Mouse (Mus musculus): ENCODE results near the gene Gm45213. TPM values are rescaled to one million over a fixed set of nuclear protein-coding genes. Genes with fewer than 3 reads are reported as not detected.
A peak's percentile ranks its signal among the peaks of the same experiment; 100 is the strongest.

The Gm45213 gene
- total RNA-seq, 4 experiments from 2014 or later: not detected

DNA sequence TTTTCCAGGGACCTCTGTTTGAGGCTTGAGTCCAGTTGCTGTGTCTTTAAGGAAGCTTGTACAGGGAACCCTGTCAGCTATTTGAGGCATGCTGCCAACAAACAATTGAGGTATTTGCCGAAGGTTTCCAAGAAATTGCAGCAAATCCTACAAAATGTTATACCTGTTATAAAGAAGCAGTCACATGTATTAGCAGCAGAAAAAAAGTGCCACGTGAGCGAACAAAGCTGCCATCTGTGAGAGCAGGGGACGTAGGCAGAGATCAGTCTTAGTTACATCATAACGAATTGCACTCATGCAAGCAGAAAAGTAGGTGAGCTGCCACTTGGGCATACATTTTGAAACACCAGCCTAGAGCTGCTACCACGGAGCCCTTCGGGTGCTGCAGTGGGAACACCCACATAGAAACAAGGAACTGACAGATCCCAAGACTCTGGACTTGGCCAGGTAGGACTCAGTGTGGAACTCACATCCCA is 63.2 kb downstream of the Gm45213 start:
- no peak for DNase-seq (ENCODE audit: low spot score)

DNA sequence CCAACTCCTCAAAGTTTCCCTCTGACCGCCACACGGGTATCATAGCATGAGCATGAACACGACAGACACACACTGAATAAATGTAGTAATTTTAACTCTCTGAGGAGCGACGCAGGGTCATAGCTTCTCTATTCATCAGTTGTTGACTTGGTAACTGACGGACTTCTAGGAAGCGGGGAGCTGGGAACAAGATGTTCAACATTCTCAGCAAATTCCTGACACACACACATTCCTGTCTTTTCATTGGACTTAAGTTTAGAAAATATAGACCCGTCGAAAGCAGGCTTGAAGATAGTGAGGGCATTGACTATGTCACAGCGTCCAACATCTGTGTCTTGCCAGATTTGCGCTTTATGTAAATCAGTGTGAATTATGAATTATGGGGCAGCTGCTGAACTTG is 63.8 kb downstream of the Gm45213 start:
- no peak for DNase-seq (ENCODE audit: low spot score)

DNA sequence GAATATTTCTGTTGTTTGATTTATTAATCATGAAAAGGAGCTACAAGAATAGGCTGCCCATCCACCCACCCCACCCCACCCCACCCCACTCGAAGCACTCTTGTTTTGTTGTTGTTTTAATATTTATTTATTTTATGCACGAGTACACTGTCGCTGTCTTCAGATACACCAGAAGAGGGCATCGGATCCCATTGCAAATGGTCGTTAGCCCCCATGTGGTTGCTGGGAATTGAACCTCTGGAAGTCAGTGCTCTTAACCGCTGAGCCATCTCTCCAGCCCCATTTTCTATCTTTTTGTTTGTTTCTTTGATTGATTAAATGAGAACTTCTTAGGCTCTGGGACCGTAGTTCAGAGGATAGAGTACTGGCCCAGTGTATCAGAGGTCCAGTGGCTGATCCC is 64.5 kb downstream of the Gm45213 start:
- no peak for DNase-seq (ENCODE audit: low spot score)

DNA sequence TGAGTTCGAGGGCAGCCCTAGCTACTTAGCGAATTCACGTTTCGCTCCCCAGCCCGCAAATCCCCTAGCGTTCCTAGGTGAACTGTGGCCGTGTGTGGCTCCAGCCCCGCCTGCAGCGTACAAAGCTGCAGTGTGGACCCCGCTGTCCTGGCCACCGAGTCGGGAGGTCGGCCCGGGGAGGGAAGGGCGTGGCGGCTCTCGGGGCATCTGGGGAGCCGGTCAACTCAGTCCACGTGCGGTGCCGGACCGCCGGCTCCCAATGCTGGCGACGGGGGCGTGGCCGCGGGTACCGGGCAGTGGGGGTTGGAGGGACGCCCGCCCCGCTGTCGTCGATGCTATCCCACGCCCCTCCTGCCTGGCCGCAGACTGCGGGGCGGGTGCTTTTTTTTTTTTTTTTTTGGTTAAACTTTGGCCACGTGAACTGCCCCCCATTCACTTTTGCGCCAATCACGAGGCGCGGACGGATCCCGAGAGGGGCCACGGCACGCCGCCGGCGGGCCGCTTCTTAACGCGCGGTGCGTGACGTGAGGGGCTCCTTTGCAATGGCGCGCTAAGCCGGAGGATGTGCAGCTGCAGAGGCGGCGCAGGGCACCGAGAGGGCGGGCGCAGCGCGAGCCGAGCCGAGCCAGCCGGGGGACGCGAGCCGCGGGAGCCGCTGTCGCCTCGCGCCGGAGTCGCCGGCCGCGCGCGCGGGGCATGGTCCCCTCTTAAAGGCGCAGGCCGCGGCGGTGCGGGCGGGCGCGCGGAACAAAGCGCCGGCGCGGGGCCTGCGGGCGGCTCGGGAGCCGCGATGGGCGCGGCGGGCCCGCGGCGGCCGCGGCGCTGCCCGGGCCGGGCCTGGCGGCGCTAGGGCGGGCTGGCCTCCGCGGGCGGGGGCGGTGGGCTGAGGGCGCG is 65.8 kb downstream of the Gm45213 start, which contains the start of gene Chsy1:
Gene Chsy1 (plus strand): TSS at position 555 of the 894 bp plus-strand sequence.
- peak; percentile 92 for DNase-seq (ENCODE audit: low spot score)

DNA sequence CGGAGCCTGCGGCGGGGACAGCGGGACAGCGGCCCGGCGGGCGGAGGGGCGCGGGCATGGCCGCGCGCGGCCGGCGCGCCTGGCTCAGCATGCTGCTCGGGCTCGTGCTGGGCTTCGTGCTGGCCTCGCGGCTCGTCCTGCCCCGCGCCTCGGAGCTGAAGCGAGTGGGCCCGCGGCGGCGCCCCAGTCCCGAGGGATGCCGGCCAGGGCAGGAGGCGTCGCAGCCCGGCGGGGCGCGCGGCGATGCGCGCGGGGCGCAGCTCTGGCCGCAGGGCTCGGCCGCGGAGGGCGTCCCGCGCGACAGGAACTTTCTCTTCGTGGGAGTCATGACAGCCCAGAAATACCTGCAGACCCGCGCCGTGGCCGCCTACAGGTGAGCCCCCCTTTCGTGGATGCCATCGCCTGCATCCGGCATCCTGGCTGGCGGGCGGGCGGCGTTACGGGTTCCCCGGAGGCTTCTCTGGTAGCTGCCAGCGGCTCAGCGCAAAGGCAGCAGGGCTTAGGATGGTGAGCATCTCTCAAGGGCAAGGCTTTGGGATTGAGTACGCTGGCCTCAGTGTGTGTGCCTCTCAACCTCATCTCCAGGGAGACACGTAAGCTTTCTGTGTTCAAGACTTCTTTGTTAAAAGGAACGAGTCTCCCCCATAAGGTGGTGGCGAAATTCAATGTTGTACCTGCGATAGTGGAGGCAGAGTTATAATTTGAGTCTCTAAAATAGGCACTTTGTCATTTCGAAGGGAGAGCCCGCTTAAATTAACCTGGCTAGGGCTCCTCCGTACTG is 66.6 kb downstream of the Gm45213 start:
- DNase-seq (ENCODE audit: low spot score): no peak

DNA sequence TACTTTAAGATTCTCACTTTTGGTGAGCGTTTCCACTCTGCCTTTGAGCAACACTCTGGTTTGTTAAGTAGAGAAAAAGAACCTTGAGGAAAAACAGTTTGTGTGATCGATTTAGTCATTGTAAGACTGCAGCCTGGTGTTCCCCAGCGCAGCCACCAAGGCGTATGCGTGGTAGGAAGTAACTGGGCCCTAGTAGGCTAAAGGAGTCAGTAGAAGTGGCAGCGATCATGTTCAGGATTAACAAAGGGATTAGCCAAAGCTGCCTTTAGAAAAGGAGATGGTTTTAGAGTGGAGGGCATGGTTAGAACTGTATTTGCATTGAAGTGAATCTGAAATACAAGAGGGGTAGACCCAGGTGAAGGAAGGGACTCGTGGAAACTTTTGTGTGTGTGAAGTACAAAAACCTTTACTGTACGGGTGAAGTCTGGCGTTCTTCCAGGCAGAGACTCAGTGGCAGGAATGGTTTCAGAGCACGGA is 67.3 kb downstream of the Gm45213 start:
- DNase-seq (ENCODE audit: low spot score): no peak

DNA sequence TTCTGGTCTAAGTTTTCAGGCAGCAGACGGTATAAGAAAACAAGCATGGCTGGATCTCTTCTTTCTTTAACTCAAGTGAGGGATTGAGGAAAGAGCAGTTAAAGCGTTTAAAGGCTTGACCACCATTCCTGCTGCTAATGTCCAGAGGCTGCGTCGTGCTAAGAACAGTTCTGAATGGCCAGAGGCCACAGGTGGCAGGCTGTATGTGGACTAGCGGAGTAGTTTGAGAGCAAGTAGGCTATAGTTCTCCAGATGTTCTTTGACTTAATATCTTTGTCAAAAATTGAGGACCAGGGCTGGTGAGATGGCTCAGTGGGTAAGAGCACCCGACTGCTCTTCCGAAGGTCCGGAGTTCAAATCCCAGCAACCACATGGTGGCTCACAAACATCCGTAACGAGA is 67.8 kb downstream of the Gm45213 start:
- DNase-seq (ENCODE audit: low spot score): no peak

Other genes with a start within 250 kb of the Gm45213 start
- gene Pcsk6, start 181.9 kb upstream of the Gm45213 start, total RNA-seq (2022): 10 to 100 TPM; 26.1 to 36.8 (median 34.2) TPM
- 10 to 100 TPM; 18.3 to 24.1 (median 20.7) TPM for gene Snrpa1, start 15.4 kb downstream of the Gm45213 start, total RNA-seq (2022)
- gene Selenos, start 36.0 kb downstream of the Gm45213 start, total RNA-seq (2022): 10 to 100 TPM; 37.5 to 50.8 (median 38.9) TPM
- 10 to 100 TPM; 11.3 to 14.5 (median 11.5) TPM for gene Chsy1, start 65.9 kb downstream of the Gm45213 start, total RNA-seq (2022)

Data from heart, adult 8-10 months (tissue).